Mouse (Mus musculus): ENCODE results near the gene Csnk1g2. TPM values are rescaled to one million over a fixed set of nuclear protein-coding genes. Genes with fewer than 3 reads are reported as not detected.
A peak's percentile ranks its signal among the peaks of the same experiment; 100 is the strongest.

Gene Csnk1g2
- polyA plus RNA-seq, 1 experiment from 2014 or later, result 65.0 TPM

DNA sequence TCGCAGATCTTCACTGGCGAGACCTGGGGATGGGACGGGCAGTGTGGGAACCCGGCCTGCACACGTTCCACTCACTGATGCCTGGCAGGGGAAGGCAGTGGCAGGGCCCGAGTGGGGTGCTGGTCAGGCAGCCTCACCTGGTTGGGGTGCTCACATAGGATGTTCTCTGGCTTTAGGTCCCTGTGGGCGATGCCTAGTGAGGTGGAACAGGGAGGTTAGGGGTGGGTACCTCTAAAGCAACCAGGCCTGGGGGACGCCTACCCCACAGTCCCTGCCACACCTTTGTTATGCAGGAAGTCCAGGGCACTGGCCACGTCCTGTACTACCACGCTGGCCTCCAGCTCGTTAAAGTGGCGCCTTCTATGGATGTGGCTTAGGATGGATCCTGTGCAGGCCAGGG is 46.4 kb downstream of the Csnk1g2 start:
- 86% methylated on average over 12 of the region's 12 CpGs for WGBS
- Histone ChIP-seq H3K9me3 (ENCODE audit: control insufficient read depth, low read length) (no peaks in the 10 kb centered on the region), H3K27ac (replicated peaks in 1 of 2; ENCODE audit: control insufficient read depth in 1 of 2, insufficient read depth in 1 of 2, low read depth in 2 of 2, low read length in 2 of 2) (no peak overlapping the region), H3K4me2 (ENCODE audit: low read length) (no peak overlapping the region), H3K4me3 (ENCODE audit: control insufficient read depth in 1 of 2, insufficient read depth in 1 of 2, low read depth in 1 of 2, low read length in 2 of 2) (no peak overlapping the region), H3K27me3 (ENCODE audit: control insufficient read depth, insufficient read depth, low read length) (no peaks in the 10 kb centered on the region), H3K36me3 (ENCODE audit: control insufficient read depth, insufficient read depth, low read length) (peaks cover 83% of the 10 kb centered on the region), H3K4me1 (ENCODE audit: control insufficient read depth in 2 of 2, insufficient read depth in 2 of 2, low read length in 2 of 2) (peaks cover 17 to 58% of the 10 kb centered on the region in 2 experiments), H3K9ac (ENCODE audit: low read length) (no peak overlapping the region)
- no peak for ATAC-seq (ENCODE audit: insufficient number of reproducible peaks, insufficient read depth, low FRiP score, low read depth)

DNA sequence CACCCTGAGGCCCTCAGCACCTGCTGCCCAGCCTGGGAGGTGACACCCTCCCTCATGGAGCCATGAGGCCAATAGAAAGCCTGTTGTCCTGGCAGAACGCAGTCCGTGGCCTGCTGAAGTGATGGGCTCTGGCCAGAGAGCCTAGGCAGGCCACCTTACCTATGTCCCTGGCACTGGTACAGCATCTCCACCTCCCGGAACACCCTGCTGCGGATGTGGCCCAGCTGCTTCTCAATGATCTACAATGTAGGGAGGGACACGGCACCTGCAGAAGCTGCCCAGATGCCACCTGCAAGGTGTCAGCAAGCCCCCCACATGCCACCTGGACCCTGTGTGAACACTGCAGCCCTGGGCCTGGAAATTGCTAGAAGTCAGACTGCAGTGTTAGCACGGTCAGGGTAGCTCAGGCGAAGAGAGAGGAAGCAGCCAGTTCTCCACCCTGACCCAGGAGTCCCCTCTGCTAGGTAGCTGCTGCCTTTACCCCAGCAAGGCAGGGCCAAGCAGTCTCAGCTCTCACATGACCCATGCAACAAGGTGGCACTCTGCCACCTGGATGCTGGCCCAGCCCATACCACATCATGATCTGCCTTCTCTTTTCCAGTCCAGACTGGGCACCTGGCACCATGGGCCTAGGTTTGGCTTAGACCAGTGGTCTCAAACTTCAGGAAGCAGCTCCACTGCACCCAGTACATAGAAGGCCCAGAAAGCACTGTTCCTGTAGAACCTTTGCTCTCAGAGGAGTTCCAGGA is 47.3 kb downstream of the Csnk1g2 start:
- Histone ChIP-seq H3K4me1 (ENCODE audit: control insufficient read depth in 2 of 2, insufficient read depth in 2 of 2, low read length in 2 of 2) (peaks cover 19 to 58% of the 10 kb centered on the region in 2 experiments), H3K4me3 (ENCODE audit: control insufficient read depth in 1 of 2, insufficient read depth in 1 of 2, low read depth in 1 of 2, low read length in 2 of 2) (no peak overlapping the region), H3K36me3 (ENCODE audit: control insufficient read depth, insufficient read depth, low read length) (peaks cover 83% of the 10 kb centered on the region), H3K4me2 (ENCODE audit: low read length) (no peak overlapping the region), H3K27me3 (ENCODE audit: control insufficient read depth, insufficient read depth, low read length) (no peaks in the 10 kb centered on the region), H3K9me3 (ENCODE audit: control insufficient read depth, low read length) (no peaks in the 10 kb centered on the region), H3K9ac (ENCODE audit: low read length) (no peak overlapping the region), H3K27ac (replicated peaks in 1 of 2; ENCODE audit: control insufficient read depth in 1 of 2, insufficient read depth in 1 of 2, low read depth in 2 of 2, low read length in 2 of 2) (no peak overlapping the region)
- 98% methylated on average over 7 of the region's 7 CpGs for WGBS
- ATAC-seq (ENCODE audit: insufficient number of reproducible peaks, insufficient read depth, low FRiP score, low read depth), result no peak

DNA sequence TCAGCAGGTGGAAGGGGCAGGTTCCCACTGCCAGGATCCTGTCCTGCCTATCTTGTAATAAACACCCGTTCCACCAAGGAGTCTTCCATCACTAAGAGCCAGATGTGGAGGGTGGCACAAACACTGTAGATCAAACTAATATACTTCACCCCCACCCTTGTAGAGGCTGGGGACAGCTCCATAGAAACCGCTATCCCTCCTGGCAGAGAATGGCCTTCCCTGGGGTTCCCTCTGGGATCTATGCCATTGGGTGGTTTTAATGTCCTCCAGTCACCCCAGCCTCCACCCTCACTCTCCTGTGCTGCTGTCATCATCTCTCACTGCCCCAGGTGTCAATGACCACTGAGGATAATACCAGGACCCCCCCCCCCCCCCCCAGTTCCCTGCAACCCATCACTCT is 47.9 kb downstream of the Csnk1g2 start:
- Histone ChIP-seq H3K4me1 (ENCODE audit: control insufficient read depth in 2 of 2, insufficient read depth in 2 of 2, low read length in 2 of 2) (peaks cover 15 to 55% of the 10 kb centered on the region in 2 experiments), H3K4me3 (ENCODE audit: control insufficient read depth in 1 of 2, insufficient read depth in 1 of 2, low read depth in 1 of 2, low read length in 2 of 2) (no peak overlapping the region)

DNA sequence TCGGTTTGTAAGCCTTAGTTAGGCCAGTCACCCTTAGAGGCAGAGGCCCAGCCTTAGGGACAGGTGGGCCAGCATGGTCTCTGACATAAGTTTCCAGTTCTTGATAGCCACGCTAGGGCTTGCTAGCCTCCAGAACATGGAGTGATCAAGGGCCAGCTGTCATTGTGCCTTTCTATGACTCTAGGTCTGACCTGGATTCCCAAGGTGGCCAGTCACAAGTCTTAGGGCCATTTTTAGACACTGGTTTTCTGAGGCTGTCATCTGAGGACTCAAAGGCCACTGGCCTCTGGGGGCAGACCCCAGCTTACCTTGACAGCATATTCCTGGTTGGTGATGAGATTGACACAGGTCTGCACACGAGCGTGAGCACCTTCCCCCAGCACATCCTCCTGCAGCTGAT is 48.6 kb downstream of the Csnk1g2 start:
- WGBS, result 74% methylated on average over 4 of the region's 4 CpGs
- Histone ChIP-seq H3K9me3 (ENCODE audit: control insufficient read depth, low read length) (no peaks in the 10 kb centered on the region), H3K4me1 (ENCODE audit: control insufficient read depth in 2 of 2, insufficient read depth in 2 of 2, low read length in 2 of 2) (peaks cover 14 to 48% of the 10 kb centered on the region in 2 experiments), H3K4me2 (ENCODE audit: low read length) (no peak overlapping the region), H3K36me3 (ENCODE audit: control insufficient read depth, insufficient read depth, low read length) (peaks cover 74% of the 10 kb centered on the region), H3K4me3 (ENCODE audit: control insufficient read depth in 1 of 2, insufficient read depth in 1 of 2, low read depth in 1 of 2, low read length in 2 of 2) (no peak overlapping the region), H3K9ac (ENCODE audit: low read length) (no peak overlapping the region), H3K27ac (replicated peaks in 1 of 2; ENCODE audit: control insufficient read depth in 1 of 2, insufficient read depth in 1 of 2, low read depth in 2 of 2, low read length in 2 of 2) (no peak overlapping the region), H3K27me3 (ENCODE audit: control insufficient read depth, insufficient read depth, low read length) (no peaks in the 10 kb centered on the region)
- no peak for ATAC-seq (ENCODE audit: insufficient number of reproducible peaks, insufficient read depth, low FRiP score, low read depth)

More for the DNA sequence above, 47.9 kb downstream of the Csnk1g2 start:
- Histone ChIP-seq H3K4me2 (ENCODE audit: low read length) (no peak overlapping the region), H3K9me3 (ENCODE audit: control insufficient read depth, low read length) (no peaks in the 10 kb centered on the region), H3K27me3 (ENCODE audit: control insufficient read depth, insufficient read depth, low read length) (no peaks in the 10 kb centered on the region), H3K9ac (ENCODE audit: low read length) (no peak overlapping the region), H3K36me3 (ENCODE audit: control insufficient read depth, insufficient read depth, low read length) (peaks cover 82% of the 10 kb centered on the region), H3K27ac (replicated peaks in 1 of 2; ENCODE audit: control insufficient read depth in 1 of 2, insufficient read depth in 1 of 2, low read depth in 2 of 2, low read length in 2 of 2) (no peak overlapping the region)
- ATAC-seq (ENCODE audit: insufficient number of reproducible peaks, insufficient read depth, low FRiP score, low read depth), result no peak
- 94% methylated on average over 2 of the region's 2 CpGs for WGBS

DNA sequence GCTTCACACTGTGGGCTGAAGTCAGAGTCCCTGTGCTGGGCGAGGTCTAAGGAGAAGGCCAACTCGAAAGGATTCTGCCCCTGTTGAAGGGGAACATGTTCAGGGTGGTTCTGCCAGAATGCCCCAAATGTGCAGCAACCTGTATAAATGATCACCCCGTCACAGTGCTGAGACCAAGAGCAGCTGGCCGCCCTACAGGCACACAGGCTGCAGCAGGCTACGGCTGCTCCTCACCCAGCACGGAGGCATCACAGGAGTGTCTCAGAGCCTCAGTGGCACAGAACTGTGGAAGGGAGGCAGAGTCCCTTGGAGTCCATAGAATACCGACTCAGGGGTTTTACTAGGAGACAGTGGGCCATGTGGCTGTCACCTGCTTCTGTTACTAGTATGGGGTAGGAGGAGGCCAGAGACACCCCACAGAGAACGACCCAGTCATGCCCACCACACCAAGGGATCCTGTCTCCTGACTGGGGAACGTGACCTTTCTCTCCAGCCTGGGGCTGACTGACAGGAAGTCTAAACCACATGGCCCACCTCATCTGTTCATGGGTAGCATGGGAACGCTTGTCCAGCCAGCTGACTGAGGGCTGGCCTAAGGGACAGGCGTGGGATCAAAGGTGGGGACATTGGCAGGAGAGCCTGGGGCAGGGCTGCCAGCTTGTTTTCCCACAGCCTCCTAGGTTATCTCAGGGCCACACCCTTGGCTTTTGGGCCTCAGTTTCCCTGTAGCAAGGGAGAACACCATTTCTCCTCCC is 49.5 kb downstream of the Csnk1g2 start:
- Histone ChIP-seq H3K4me1 (ENCODE audit: control insufficient read depth in 2 of 2, insufficient read depth in 2 of 2, low read length in 2 of 2) (peaks cover 17 to 46% of the 10 kb centered on the region in 2 experiments), H3K36me3 (ENCODE audit: control insufficient read depth, insufficient read depth, low read length) (peaks cover 66% of the 10 kb centered on the region), H3K4me2 (ENCODE audit: low read length) (no peak overlapping the region), H3K27me3 (ENCODE audit: control insufficient read depth, insufficient read depth, low read length) (no peaks in the 10 kb centered on the region), H3K4me3 (ENCODE audit: control insufficient read depth in 1 of 2, insufficient read depth in 1 of 2, low read depth in 1 of 2, low read length in 2 of 2) (no peak overlapping the region), H3K9me3 (ENCODE audit: control insufficient read depth, low read length) (no peaks in the 10 kb centered on the region), H3K27ac (replicated peaks in 1 of 2; ENCODE audit: control insufficient read depth in 1 of 2, insufficient read depth in 1 of 2, low read depth in 2 of 2, low read length in 2 of 2) (0 out of 4 replicates have a peak overlapping the region, but pooled peaks of 1 of the 2 experiments have one; percentile 17), H3K9ac (ENCODE audit: low read length) (0 out of 2 replicates have a peak overlapping the region, but pooled peaks have one; percentile 21)
- WGBS, result 83% methylated on average over 11 of the region's 11 CpGs
- ATAC-seq (ENCODE audit: insufficient number of reproducible peaks, insufficient read depth, low FRiP score, low read depth), result no peak

DNA sequence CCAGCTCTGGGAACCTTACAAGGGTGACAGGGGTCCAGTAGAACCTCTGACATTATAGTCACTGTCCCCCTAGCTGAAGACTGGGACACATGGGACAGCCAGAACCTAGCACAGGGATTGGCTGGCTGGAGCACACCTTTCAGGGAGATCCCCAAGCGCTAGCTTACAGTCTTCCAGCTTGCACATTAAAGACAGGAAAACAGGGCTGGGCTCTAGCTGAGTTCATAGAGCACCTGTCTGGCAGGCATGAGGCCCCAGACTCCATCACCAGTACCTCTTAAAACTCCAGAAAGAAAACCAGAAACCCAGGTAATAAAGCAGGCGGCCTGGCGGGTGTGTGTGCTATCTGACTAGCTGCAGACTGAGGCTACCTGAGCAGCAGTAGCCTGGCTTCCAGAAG is 51.1 kb downstream of the Csnk1g2 start:
- WGBS, result 93% methylated on average over 3 of the region's 3 CpGs
- Histone ChIP-seq H3K4me2 (ENCODE audit: low read length) (peak overlapping the region; percentile 92), H3K36me3 (ENCODE audit: control insufficient read depth, insufficient read depth, low read length) (peaks cover 50% of the 10 kb centered on the region), H3K9me3 (ENCODE audit: control insufficient read depth, low read length) (no peaks in the 10 kb centered on the region), H3K27me3 (ENCODE audit: control insufficient read depth, insufficient read depth, low read length) (no peaks in the 10 kb centered on the region), H3K4me1 (ENCODE audit: control insufficient read depth in 2 of 2, insufficient read depth in 2 of 2, low read length in 2 of 2) (peaks cover 31 to 62% of the 10 kb centered on the region in 2 experiments), H3K9ac (ENCODE audit: low read length) (peak overlapping the region; percentile 98), H3K27ac (replicated peaks in 1 of 2; ENCODE audit: control insufficient read depth in 1 of 2, insufficient read depth in 1 of 2, low read depth in 2 of 2, low read length in 2 of 2) (no peak overlapping the region), H3K4me3 (ENCODE audit: control insufficient read depth in 1 of 2, insufficient read depth in 1 of 2, low read depth in 1 of 2, low read length in 2 of 2) (peak overlapping the region in 1 of 2 experiments; percentile 100; a peak in 1 of 4 replicates)
- no peak for ATAC-seq (ENCODE audit: insufficient number of reproducible peaks, insufficient read depth, low FRiP score, low read depth)

DNA sequence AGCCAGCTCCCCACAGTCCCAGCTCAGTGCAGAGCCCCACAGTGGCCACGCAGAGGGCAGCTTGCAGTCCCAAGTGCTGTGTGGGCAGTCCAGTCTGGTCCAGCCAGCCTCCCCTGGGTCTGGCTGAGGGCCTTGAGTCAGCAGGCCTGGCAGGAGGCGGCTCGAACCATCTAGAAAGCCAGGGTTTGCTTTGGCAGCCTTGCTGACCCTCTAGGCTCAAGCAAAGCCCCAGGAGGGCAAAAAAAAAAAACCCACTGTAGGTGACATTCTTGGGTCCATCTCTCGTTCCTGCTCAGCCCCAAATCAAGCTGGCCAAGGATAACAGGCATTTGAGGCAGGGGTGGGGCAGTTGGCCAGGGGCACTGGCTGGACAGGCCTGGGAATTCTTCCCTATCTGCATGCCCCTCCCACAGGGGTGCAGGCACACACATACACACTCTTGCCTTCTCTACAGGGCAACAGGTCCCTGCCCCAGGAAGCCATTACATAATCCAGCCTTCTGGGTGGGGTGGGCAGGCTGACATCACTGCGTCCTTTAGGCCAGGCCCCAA is 51.6 kb downstream of the Csnk1g2 start:
- Histone ChIP-seq H3K27ac (replicated peaks in 1 of 2; ENCODE audit: control insufficient read depth in 1 of 2, insufficient read depth in 1 of 2, low read depth in 2 of 2, low read length in 2 of 2) (0 out of 4 replicates have a peak overlapping the region, but pooled peaks of 1 of the 2 experiments have one; percentile 98), H3K27me3 (ENCODE audit: control insufficient read depth, insufficient read depth, low read length) (no peaks in the 10 kb centered on the region), H3K4me1 (ENCODE audit: control insufficient read depth in 2 of 2, insufficient read depth in 2 of 2, low read length in 2 of 2) (peaks cover 36 to 67% of the 10 kb centered on the region in 2 experiments), H3K4me3 (ENCODE audit: control insufficient read depth in 1 of 2, insufficient read depth in 1 of 2, low read depth in 1 of 2, low read length in 2 of 2) (peak overlapping the region; percentile 73 to 100), H3K4me2 (ENCODE audit: low read length) (peak overlapping the region; percentile 92), H3K9me3 (ENCODE audit: control insufficient read depth, low read length) (no peaks in the 10 kb centered on the region), H3K36me3 (ENCODE audit: control insufficient read depth, insufficient read depth, low read length) (peaks cover 45% of the 10 kb centered on the region), H3K9ac (ENCODE audit: low read length) (peak overlapping the region; percentile 98)
- 51% methylated on average over 5 of the region's 5 CpGs for WGBS
- ATAC-seq (ENCODE audit: insufficient number of reproducible peaks, insufficient read depth, low FRiP score, low read depth), result no peak

All from heart, embryonic 14.5 days (tissue).